Mouse (Mus musculus) ES-Bruce4 (cell line): ENCODE measurements around the gene Zmynd10.

Experiments used
- CTCF ChIP-seq: IDR thresholded peaks from one replicate; pipeline ENCODE4 v1.8.1; 2011; ENCODE audit warnings: low read depth, low read length
- EP300 ChIP-seq: IDR thresholded peaks from 2 replicates; pipeline ENCODE4 v1.6.1; 2011; ENCODE audit warnings: low read depth, low read length; ENCODE audit not compliant: insufficient read depth
- POLR2A ChIP-seq: IDR thresholded peaks from one replicate; pipeline ENCODE4 v1.8.1; 2011; ENCODE audit warnings: low read length; ENCODE audit not compliant: insufficient read depth

DNA sequence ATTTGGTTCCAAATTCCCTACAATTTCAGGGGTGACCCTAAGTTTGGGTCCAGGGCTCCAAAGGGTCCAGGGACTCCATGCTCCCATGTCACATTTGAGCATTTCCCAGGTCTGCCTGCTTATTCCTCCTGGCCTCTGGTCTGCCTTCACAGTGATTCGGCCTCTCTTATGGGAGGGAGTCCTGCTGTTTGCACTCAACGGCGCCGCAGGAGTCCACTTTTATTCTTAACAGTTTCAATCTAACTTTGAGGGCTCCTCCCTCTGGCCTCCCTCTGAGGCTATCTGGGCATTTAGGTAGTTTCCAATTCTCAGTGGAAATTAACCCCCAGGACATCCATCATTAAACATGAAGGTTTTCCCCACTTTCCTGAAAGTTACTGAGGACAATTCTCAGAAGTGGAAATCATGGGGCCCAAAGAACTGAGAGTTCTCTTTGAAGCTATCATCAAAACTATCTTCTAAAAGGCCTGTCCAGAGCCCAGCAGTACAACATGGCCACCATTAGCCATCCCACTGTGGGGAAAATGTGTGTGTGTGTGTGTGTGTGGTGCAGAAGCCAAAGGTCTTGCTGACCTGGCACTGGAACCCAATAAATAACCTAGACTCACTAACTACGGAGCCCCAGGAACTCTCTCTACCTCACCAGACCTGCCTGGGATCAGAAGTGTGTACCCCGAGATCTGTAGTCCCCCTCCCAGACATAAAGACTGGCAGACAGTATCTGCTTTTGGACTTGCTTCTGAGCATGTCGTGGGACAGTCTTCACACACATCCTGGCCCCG lies 47.4 kb downstream of the Zmynd10 start:
- TF ChIP-seq POLR2A (no peak), CTCF (no peak), EP300 (no peak)
